Mouse (Mus musculus) forebrain, embryonic 13.5 days (tissue): ENCODE measurements at regions not wholly inside any gene's neighbourhood (a gene's known extent, or its start where the extent isn't known, plus 50 kb on each side); places are given as distances from the start of the nearest gene placed in this dataset.
A peak's percentile ranks its signal among the peaks of the same experiment; 100 is the strongest.

Experiments
- ATAC-seq: fragments of 200-750 bp; cut with Nextera tagmentation; 2 replicates; pipeline ENCODE4 v1.8.0; 2017
- H3K27ac ChIP-seq: fragments of 300-500 bp; sonication (generic); 2 replicates; pipeline ENCODE4 v1.5.1; 2015; ENCODE audit warnings: inconsistent platforms, mild to moderate bottlenecking, moderate library complexity
- H3K27me3 ChIP-seq: fragments of 300-500 bp; sonication (generic); 2 replicates; pipeline ENCODE4 v1.6.1; 2015; ENCODE audit warnings: mild to moderate bottlenecking, inconsistent platforms
- H3K36me3 ChIP-seq: fragments of 300-500 bp; sonication (generic); 2 replicates; pipeline ENCODE4 v1.6.1; 2015; ENCODE audit warnings: mild to moderate bottlenecking, inconsistent platforms; ENCODE audit not compliant: poor library complexity, severe bottlenecking
- H3K4me1 ChIP-seq: fragments of 300-500 bp; sonication (generic); 2 replicates; pipeline ENCODE4 v1.6.1; 2015; ENCODE audit warnings: inconsistent platforms
- H3K4me2 ChIP-seq: fragments of 300-500 bp; sonication (generic); 2 replicates; pipeline ENCODE4 v1.6.1; 2015; ENCODE audit warnings: inconsistent platforms, mild to moderate bottlenecking, moderate library complexity
- H3K4me3 ChIP-seq: fragments of 300-500 bp; sonication (generic); 2 replicates; pipeline ENCODE4 v1.5.1; 2015; ENCODE audit warnings: mild to moderate bottlenecking, inconsistent platforms
- H3K9ac ChIP-seq: fragments of 300-500 bp; sonication (generic); 2 replicates; pipeline ENCODE4 v1.6.1; 2015; ENCODE audit warnings: mild to moderate bottlenecking, inconsistent platforms
- H3K9me3 ChIP-seq: fragments of 300-500 bp; sonication (generic); replicated peaks from 2 replicates; pipeline ENCODE4 v1.6.1; 2016; ENCODE audit warnings: inconsistent platforms
- WGBS: fragments of 180-500 bp; shearing (Covaris S2); methylation state at CpG from one replicate; pipeline ENCODE4 v1.1.7; 2015; 5-methylcytosine and 5-hydroxymethylcytosine counted together

DNA sequence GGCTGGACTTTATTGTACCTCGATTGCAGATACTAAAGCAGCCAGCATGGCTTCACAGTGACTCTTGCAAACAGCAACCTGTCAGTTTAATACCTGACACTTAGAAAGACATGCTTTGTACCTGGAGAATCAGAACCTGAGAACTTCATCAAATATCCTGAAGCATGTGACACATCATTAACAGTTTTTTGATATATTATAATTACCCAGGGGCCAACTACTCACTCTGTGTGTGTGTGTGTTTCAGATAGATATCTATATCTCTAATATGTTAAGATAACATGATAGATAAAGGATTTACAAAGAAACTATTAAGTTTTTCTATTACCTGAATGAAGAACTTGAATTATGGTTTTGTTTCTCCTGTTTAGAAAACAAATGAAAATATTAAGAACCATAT, 254.5 kb downstream of the Plk2 start:
- Histone ChIP-seq H3K27ac (0 out of 2 replicates have a peak overlapping the region, but pooled peaks have one; percentile 7), H3K36me3 (no peaks in the 10 kb centered on the region), H3K9ac (no peak overlapping the region), H3K4me1 (peaks cover 11% of the 10 kb centered on the region), H3K9me3 (no peaks in the 10 kb centered on the region), H3K4me3 (no peak overlapping the region), H3K4me2 (no peak overlapping the region), H3K27me3 (0 out of 2 replicates have a peak, but pooled peaks cover 2% of the 10 kb centered on the region)
- WGBS: 73% methylated on average over 1 of the region's 1 CpGs
- ATAC-seq: peak; percentile 37; the same call in 1 of the 2 replicates

DNA sequence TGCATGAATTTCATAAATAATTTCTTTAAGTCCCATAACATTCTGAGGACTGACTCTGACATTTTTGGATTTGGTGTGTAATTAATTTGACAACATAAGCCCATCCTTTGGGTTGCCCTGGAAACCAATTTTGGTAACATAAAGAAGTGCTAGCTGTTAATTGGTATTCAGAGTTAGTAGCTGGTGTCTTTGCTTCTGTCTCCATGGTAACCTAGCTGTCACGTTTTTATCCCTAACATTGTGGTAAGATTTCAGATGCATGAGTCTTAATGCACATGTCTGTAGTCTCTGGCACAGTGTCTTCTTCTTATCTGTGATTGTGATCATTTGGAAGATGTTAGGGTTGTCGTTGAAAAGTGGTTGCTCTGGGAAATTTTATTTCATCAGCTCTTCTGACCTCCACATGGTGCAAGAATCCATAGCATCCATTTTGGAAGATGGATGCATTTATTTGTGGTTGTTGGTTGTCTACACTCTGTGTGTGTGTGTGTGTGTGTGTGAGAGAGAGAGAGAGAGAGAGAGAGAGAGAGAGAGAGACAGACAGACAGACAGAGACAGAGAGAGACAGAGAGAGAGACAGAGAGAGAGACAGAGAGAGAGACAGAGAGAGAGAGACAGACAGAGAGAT, 255.1 kb downstream of the Plk2 start:
- Histone ChIP-seq H3K27ac (peak overlapping the region; percentile 35; the same call in 1 of the 2 replicates), H3K9me3 (no peaks in the 10 kb centered on the region), H3K4me3 (no peak overlapping the region), H3K4me1 (peaks cover 11% of the 10 kb centered on the region), H3K9ac (no peak overlapping the region), H3K36me3 (no peaks in the 10 kb centered on the region), H3K27me3 (0 out of 2 replicates have a peak, but pooled peaks cover 2% of the 10 kb centered on the region), H3K4me2 (no peak overlapping the region)
- WGBS: 21% methylated on average over 2 of the region's 2 CpGs
- peak; percentile 94 for ATAC-seq

DNA sequence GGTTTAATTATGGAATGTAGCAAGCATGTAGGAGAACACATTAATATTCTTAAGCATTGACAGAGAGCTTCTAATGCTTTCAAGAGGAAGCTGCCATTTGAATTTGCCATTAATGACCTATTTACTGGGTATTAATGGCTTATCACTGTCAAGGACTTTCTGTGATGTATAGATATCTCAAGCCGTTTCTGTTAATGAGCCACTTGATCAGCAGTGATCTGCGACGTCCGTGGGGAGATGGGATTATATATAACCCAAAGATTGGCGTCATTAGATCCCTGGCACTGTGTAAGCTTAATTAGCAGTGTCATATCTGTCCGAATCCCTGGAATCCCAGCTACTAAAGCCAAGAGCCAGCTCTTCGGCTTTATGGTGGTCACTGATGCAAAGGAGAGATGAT, 257.4 kb downstream of the Plk2 start:
- Histone ChIP-seq H3K36me3 (no peaks in the 10 kb centered on the region), H3K27ac (no peak overlapping the region), H3K4me2 (no peak overlapping the region), H3K9ac (no peak overlapping the region), H3K9me3 (no peaks in the 10 kb centered on the region), H3K4me1 (peaks cover 11% of the 10 kb centered on the region), H3K4me3 (no peak overlapping the region), H3K27me3 (no peaks in the 10 kb centered on the region)
- no peak for ATAC-seq
- WGBS: 29% methylated on average over 7 of the region's 7 CpGs

DNA sequence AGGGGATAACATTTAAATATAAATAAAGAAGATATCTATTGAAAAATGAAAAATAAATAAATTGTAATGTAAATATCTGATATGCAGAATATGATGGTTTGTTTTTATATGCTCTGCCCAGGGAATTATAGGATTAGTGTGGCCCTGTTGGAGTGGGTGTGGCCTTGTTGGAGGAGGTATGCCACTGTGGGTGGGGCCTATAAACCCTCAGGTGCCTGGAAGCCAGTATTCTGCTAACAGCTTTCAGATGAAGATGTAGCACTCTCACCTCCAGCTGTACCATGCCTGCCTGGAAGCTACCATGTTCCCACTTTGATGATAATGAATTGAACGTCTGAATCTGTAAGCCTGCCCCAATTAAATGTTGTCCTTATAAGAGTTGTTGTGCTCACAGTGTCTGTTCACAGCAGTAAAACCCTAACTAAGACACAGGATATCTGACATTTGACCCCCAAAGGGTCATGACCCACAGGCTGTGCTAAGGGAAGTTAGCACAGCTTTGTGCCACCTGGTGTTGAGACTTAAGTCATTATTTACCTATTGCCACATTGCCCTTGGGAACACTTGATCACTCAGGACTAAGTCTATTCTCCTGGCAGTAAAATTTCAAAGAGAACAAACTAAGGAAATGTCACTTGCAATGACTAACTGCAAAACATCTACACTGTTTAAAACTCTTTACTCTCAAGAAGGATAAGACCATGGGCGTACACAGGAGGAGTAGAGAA, 270.4 kb downstream of the Plk2 start:
- Histone ChIP-seq H3K4me3 (no peak overlapping the region), H3K9ac (no peak overlapping the region), H3K9me3 (no peaks in the 10 kb centered on the region), H3K27ac (no peak overlapping the region), H3K36me3 (no peaks in the 10 kb centered on the region), H3K4me2 (no peak overlapping the region), H3K4me1 (no peaks in the 10 kb centered on the region), H3K27me3 (no peaks in the 10 kb centered on the region)
- 59% methylated on average over 2 of the region's 2 CpGs for WGBS
- ATAC-seq: no peak

DNA sequence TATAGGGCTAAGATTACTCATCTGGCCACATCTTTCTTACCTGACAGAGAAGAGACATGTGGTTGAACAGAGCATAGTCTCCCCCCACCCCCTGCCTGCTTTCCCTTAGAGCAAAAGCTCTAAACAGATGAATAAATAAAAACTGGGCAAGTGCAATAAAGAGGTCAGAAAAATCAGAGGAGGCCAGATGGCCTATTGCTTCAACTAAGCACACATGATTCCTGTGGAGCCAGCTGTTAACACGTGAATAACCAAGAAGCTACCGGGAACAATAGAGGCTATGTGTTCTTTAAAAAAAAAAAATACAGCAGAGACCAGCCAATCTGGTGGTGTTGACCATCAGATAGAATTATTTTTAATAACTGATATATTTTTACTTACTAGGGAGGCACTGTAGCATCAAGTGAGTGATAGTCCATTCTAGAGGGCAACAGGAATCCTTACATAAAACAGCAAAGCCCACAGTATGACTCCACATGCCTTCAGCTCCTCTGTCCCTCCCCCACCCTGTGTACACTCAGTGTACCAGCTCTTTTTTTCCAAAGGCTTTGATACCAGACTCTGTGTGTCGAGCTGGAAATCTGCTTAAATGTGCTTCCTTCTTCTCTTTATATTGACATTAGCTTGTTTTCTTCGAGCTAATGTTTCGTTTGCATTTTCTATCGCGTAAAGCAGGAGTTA, 272.6 kb downstream of the Plk2 start:
- WGBS: 63% methylated on average over 7 of the region's 7 CpGs
- Histone ChIP-seq H3K27me3 (no peaks in the 10 kb centered on the region), H3K36me3 (no peaks in the 10 kb centered on the region), H3K4me2 (no peak overlapping the region), H3K9ac (no peak overlapping the region), H3K4me3 (no peak overlapping the region), H3K9me3 (no peaks in the 10 kb centered on the region), H3K27ac (no peak overlapping the region), H3K4me1 (no peaks in the 10 kb centered on the region)
- ATAC-seq: no peak

DNA sequence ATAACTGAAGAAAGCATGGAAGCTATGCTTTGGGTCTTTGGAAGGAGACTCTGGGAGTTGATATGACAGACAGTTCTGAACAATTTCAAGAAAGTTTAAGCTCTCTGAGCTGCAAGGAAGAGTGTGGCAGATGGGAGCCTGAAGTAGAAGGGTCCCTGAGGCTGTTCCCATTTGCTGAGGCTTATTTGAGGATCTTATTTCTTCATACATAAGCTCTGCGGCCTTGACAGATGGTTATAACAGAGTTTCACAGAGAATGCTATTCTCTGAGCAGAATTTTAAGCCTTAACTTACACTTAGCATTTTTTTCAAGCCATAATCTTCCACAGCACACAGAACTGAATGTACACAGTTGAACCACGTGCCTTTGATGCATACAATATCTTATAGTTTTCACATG, 278.7 kb downstream of the Plk2 start:
- H3K27ac ChIP-seq: no peak overlapping the region
- no peaks in the 10 kb centered on the region for H3K27me3 ChIP-seq
- H3K4me3 ChIP-seq: no peak overlapping the region
- no peaks in the 10 kb centered on the region for H3K9me3 ChIP-seq
- 88% methylated on average over 2 of the region's 2 CpGs for WGBS
- no peaks in the 10 kb centered on the region for H3K36me3 ChIP-seq
- H3K4me1 ChIP-seq: no peaks in the 10 kb centered on the region
- peak; percentile 57; the same call in 1 of the 2 replicates for ATAC-seq
- no peak overlapping the region for H3K9ac ChIP-seq
- H3K4me2 ChIP-seq: no peak overlapping the region

DNA sequence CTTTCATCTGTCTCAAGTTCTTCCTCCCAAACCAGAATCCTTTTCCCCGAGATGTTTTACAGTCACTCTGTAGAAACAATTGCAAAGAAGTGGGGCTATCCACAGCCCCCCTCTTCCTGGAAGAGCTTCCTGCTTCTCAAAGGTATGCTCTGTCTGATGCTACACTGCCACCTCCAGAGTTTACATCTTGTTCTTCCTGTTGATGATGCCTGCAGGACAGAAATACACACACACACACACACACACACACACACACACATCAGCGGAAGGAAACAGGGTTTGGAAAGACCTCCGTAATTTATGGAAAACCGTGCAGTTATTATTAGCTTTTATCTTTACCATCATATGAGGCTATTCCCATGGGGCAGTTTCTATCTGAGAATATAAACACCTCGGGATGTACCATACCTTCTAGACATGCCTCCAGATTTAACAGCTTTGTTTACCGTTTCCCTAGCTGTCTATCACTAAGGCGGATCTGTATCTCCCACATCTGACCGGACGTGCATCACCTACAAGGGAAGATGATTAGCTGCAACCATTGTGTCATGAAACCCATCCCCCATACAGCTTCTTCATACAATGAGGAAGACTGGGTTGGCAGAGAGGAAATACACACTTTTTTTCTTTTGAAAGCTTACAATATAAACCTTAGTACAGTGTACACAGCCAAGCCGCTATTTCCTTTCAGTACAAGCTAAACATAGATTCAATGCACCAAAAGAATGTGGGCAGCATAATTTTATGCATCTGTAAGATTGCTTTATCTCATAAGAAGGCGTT, 288.6 kb downstream of the Plk2 start:
- Histone ChIP-seq H3K4me3 (no peak overlapping the region), H3K27me3 (no peaks in the 10 kb centered on the region), H3K36me3 (no peaks in the 10 kb centered on the region), H3K9ac (no peak overlapping the region), H3K4me1 (no peaks in the 10 kb centered on the region), H3K4me2 (no peak overlapping the region), H3K9me3 (no peaks in the 10 kb centered on the region), H3K27ac (no peak overlapping the region)
- WGBS: 86% methylated on average over 11 of the region's 11 CpGs
- 0 out of 2 replicates have a peak, but pooled peaks have one; percentile 30 for ATAC-seq

DNA sequence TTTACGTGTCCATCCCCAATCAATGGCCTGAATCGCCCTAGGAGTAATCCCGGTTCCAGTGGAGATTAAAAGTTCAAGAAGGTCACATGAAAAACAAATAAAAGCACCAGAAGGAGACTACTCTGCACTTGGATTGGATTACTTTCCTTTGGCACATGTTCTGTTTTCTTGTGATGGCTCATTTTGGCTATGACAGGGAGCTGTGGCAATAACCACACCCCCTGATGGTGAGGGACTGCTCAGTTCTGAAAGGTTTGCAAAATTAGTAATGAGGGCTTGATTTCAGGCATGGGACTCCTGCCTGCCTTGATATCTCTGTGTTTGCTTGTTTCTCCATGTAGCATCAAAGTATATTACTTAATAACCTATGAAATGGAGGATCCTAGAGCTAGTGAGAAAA, 293.9 kb downstream of the Plk2 start:
- H3K36me3 ChIP-seq: no peaks in the 10 kb centered on the region
- H3K4me2 ChIP-seq: no peak overlapping the region
- no peaks in the 10 kb centered on the region for H3K27me3 ChIP-seq
- no peaks in the 10 kb centered on the region for H3K9me3 ChIP-seq
- peaks cover 20% of the 10 kb centered on the region for H3K4me1 ChIP-seq
- no peak overlapping the region for H3K9ac ChIP-seq
- H3K4me3 ChIP-seq: no peak overlapping the region
- no peak overlapping the region for H3K27ac ChIP-seq
- ATAC-seq: no peak
- 41% methylated on average over 3 of the region's 3 CpGs for WGBS

DNA sequence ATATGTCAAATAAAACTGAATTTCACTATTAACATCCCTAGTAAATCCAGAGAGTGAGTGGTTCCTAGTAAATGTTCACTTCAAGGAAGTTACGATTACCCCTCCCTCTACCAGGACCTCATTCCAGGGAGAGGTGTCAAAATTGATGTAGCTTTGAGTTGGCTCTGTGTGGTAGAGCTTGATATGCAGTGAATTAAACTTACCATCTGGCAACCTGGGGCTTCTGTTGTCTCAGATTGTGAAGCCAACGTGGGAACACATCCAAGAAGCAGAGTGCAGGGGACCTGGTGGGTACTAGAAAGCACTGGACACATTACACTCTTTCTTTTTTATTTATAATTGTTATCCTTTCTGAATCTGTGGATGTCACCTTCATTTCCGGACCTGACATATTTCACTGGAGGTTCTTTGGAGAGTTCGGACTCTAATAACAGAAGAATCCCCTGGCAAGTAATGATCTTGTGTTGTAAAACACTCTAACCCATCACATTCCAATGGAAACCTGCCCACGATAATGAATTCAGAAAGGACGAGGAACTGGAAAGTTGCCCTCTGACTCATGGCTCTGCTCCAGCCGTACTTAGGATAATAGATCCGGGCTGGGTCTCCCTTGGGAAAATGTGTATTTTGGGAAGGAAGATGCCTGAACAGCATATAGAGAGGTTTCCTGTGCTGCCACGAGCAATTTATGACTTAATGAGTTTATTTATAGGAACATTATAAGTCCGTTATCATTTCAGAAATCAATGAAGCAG, 295.8 kb downstream of the Plk2 start:
- H3K9me3 ChIP-seq: no peaks in the 10 kb centered on the region
- H3K4me3 ChIP-seq: no peak overlapping the region
- WGBS: 53% methylated on average over 10 of the region's 10 CpGs
- H3K4me1 ChIP-seq: peaks cover 20% of the 10 kb centered on the region
- H3K9ac ChIP-seq: no peak overlapping the region
- H3K27ac ChIP-seq: no peak overlapping the region
- peak; percentile 78 for ATAC-seq
- no peak overlapping the region for H3K4me2 ChIP-seq
- H3K27me3 ChIP-seq: no peaks in the 10 kb centered on the region
- no peaks in the 10 kb centered on the region for H3K36me3 ChIP-seq

DNA sequence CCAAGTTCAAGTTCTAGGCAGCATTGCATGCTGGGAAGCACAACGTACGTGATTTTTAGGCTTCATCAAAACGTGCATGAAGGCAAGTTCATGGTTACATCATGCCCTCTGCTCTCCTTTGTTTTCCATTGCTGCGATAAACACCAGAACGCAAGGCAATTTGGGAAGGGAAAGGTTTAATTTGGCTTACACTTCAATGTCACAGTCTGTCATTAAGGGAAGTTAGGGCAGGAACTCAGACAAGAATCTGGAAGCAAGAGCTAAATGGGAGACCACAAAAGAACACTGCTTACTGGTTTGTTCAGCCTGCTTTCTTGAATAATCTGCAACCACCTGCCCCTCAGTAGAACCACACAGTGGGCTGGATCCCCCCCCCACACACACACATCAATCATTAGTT, 297.9 kb downstream of the Plk2 start:
- Histone ChIP-seq H3K9me3 (no peaks in the 10 kb centered on the region), H3K4me2 (no peak overlapping the region), H3K4me1 (peaks cover 20% of the 10 kb centered on the region), H3K9ac (no peak overlapping the region), H3K36me3 (no peaks in the 10 kb centered on the region), H3K4me3 (no peak overlapping the region), H3K27ac (no peak overlapping the region), H3K27me3 (no peaks in the 10 kb centered on the region)
- WGBS: 57% methylated on average over 5 of the region's 5 CpGs
- peak; percentile 33; the same call in 1 of the 2 replicates for ATAC-seq

DNA sequence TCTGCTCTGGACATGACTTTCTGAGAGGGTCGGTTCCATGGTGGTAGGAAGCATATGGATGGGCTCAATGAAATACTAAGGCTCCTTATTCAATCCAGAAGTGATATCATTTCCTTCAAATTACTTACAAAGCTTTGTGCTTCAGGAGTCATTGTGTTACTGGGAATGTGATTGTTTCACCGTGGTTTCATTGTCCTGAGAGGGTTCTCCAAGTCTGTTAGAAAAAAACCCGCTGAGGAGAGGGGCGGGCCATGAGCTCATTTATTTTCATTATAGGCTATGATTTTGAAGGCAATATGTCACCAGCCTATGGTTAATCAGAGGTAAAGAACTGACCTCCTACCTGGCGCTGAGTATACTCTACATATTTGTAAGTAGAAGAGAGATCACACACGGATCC, 300.0 kb downstream of the Plk2 start:
- H3K9me3 ChIP-seq: no peaks in the 10 kb centered on the region
- no peaks in the 10 kb centered on the region for H3K27me3 ChIP-seq

More for the DNA sequence above, 300.0 kb downstream of the Plk2 start:
- Histone ChIP-seq H3K27ac (no peak overlapping the region), H3K4me3 (no peak overlapping the region), H3K4me2 (no peak overlapping the region), H3K9ac (no peak overlapping the region), H3K4me1 (peaks cover 16% of the 10 kb centered on the region), H3K36me3 (no peaks in the 10 kb centered on the region)
- WGBS: 64% methylated on average over 6 of the region's 6 CpGs
- no peak for ATAC-seq
